Mouse (Mus musculus) embryo, embryonic 10.5 days (tissue): ENCODE results near the gene Raver1.

Experiments used
- DNase-seq: peaks from one replicate; pipeline ENCODE4 v3.0.0-alpha.2; 2015; ENCODE audit warnings: low spot score

Raver1 gene

GRCm38 (mm10) chr9:21041308-21041707 is 50.5 kb downstream of the Raver1 start:
- no peak for DNase-seq

- DNase-seq: no peak
Measured at GRCm38 (mm10) chr9:21039779-21040178, 52.0 kb downstream of the Raver1 start.

GRCm38 (mm10) chr9:21037481-21037891 is 54.3 kb downstream of the Raver1 start:
- DNase-seq: peak; percentile 38

- no peak for DNase-seq
Measured at GRCm38 (mm10) chr9:21036666-21037065, 55.1 kb downstream of the Raver1 start.

- DNase-seq: no peak
Measured at GRCm38 (mm10) chr9:21036161-21036560, 55.6 kb downstream of the Raver1 start.

GRCm38 (mm10) chr9:21035586-21035985 is 56.2 kb downstream of the Raver1 start:
- no peak for DNase-seq

- DNase-seq: no peak
Measured at GRCm38 (mm10) chr9:21034481-21035085, 57.2 kb downstream of the Raver1 start.

GRCm38 (mm10) chr9:21033136-21033535 is 58.7 kb downstream of the Raver1 start:
- DNase-seq: peak; percentile 90

- DNase-seq: no peak
Measured at GRCm38 (mm10) chr9:21032491-21032890, 59.3 kb downstream of the Raver1 start.

GRCm38 (mm10) chr9:21031896-21032351 is 59.9 kb downstream of the Raver1 start, which contains the start of gene Icam5:
TSS of gene Icam5 (plus strand) at chr9:21032073.
- no peak for DNase-seq

- peak; percentile 72 for DNase-seq
Measured at GRCm38 (mm10) chr9:21031251-21031895, 60.4 kb downstream of the Raver1 start.

GRCm38 (mm10) chr9:21030781-21031250 is 61.0 kb downstream of the Raver1 start:
- DNase-seq: peak; percentile 93

- DNase-seq: no peak
Measured at GRCm38 (mm10) chr9:21030055-21030600, 61.7 kb downstream of the Raver1 start.

- peak; percentile 89 for DNase-seq
Measured at GRCm38 (mm10) chr9:21029291-21030054, 62.3 kb downstream of the Raver1 start, which contains the start of gene Icam4. TSS of gene Icam4 (plus strand) at chr9:21029373.

- no peak for DNase-seq
Measured at GRCm38 (mm10) chr9:21028560-21029110, 63.2 kb downstream of the Raver1 start.

- no peak for DNase-seq
Measured at GRCm38 (mm10) chr9:21027774-21028290, 64.0 kb downstream of the Raver1 start.

- DNase-seq: no peak
Measured at GRCm38 (mm10) chr9:21026849-21027248, 65.0 kb downstream of the Raver1 start.

- no peak for DNase-seq
Measured at GRCm38 (mm10) chr9:21025258-21025810, 66.5 kb downstream of the Raver1 start.
